Mouse (Mus musculus) T-helper 17 cell (primary cell): ENCODE measurements around the gene Reln.

Experiments
- in situ Hi-C, 2 experiments: fragments of 300-600 bp; cut with MboI, MseI; formaldehyde crosslinking; loops; 1 replicate in 1 of 2; 2 replicates in 1 of 2; pipeline ENCODE4 v1.15.1; 2025; ENCODE audit warnings: high pct_unique_total_duplicates in 2 of 2

The Reln gene

DNA sequence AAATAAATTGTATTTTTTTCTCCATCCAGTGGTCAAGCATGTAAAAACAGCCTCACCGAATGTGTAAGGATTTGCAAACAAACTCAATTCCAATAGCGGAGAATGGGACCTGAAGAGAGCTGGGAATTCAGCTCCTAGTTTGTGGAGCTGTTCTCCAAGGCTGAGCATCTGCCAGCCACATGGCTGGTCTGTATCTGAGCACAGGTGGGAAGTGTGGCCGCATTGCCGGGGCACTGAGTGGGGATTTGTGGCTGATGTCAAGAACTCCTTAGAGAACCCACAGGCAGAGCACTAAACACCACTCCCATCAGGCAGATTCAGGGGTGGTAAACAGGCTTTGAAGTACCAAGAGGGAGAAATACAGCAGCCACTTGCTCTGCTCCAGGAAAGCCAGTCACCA lies 102.9 kb downstream of the Reln start:
- in situ Hi-C loops: no loop called here

- in situ Hi-C loops: no loop called here
Observed at GRCm38 (mm10) chr5:22236801-22237200, 107.7 kb downstream of the Reln start.

GRCm38 (mm10) chr5:22224515-22224914 lies 120.0 kb downstream of the Reln start:
- in situ Hi-C loops: no loop called here

DNA sequence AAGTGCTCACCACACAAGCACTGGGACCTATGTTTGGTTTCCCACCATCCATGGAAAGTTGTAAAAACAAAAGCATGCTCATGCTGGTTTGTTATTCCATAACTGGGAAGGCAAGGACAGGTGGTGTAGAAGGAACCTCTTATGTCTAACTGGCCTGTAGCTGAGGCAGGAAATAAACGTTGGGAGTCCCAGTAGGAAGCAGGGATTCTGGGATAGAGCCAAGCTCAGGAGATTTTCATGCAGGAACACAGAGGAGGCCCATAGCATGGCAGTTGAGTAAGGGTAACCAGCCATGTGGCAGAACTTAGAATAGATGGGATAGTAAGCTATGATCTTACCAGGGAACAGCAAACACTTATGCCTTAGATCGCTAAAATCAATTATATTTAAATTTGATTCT lies 120.6 kb downstream of the Reln start:
- in situ Hi-C loops: no loop called here

GRCm38 (mm10) chr5:22208311-22209021 lies 136.0 kb downstream of the Reln start:
- in situ Hi-C loops: no loop called here

- in situ Hi-C loops: no loop called here
Observed at GRCm38 (mm10) chr5:22197926-22198325, 146.6 kb downstream of the Reln start.

DNA sequence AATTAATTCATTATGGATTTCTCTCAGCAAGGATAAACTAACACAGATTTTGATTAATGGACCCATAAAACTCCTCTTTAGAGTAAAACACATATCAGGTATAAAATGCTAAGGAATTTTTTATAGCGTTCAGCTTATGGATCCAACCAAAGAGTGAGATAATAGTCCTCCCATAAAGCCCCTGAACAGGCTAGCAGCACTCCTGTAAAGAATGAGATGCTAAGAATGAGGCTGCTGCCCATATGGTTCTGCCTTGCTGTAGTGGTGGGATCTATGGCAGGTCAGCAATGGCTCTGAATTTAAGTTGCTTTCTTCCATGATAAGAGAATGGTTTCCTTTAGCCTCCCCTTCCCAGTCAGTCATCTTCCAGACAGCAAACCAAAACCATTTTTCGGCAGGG lies 147.6 kb downstream of the Reln start:
- in situ Hi-C loops: no loop called here

DNA sequence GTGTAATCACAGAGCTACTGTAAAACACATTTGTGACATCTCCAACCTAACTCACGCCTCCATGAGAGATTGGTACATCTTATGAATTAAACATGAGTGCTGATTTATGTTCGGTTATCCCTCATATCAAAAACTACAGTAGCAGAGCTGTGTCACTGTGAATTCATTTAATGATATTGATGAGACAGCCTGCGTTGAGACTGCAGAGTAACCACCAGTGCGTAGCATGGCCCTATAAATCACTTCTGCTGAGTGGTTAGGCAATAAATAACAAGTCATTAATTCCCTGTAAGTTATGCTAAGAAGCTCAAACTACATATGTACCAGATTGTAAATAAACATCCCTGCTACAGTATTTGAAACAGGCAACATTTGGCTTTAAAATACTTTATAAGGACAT lies 148.0 kb downstream of the Reln start:
- in situ Hi-C loops: no loop called here

DNA sequence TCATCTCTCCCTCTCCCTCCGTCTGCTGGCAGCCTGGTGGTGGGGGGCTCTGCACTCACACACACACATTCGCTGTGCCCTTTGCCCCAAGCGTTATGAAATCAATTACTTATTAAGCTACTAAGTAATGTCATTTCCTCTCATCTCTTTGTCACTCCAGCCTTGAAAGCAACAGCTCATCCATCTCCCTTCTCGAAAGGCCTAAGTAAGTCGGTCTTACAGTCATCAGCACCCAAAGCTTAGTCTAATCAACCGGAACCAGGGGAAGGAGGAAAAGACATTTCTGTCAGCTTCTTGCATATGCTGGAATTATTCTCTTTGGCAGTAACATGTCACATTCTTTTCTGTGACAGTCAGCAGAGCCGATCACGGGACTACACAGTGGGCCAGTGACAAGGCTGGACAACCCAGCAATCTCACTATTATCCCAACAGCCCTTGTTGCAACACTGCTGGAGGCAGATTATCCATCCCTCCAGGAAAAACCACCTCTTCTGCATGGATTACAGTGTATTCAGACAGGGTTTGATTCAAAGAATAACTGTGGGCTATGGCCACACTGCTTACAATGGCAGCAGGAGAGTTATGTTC lies 149.1 kb downstream of the Reln start:
- in situ Hi-C loops: no loop called here

GRCm38 (mm10) chr5:22191784-22192183 lies 152.7 kb downstream of the Reln start:
- in situ Hi-C loops: no loop called here

GRCm38 (mm10) chr5:22190333-22190732 lies 154.2 kb downstream of the Reln start:
- in situ Hi-C loops: no loop called here

- in situ Hi-C loops: no loop called here
Observed at GRCm38 (mm10) chr5:22187599-22187998, 156.9 kb downstream of the Reln start.

GRCm38 (mm10) chr5:22176480-22176879 lies 168.0 kb downstream of the Reln start:
- in situ Hi-C loops: no loop called here

GRCm38 (mm10) chr5:22171336-22171735 lies 173.2 kb downstream of the Reln start:
- in situ Hi-C loops: no loop called here

DNA sequence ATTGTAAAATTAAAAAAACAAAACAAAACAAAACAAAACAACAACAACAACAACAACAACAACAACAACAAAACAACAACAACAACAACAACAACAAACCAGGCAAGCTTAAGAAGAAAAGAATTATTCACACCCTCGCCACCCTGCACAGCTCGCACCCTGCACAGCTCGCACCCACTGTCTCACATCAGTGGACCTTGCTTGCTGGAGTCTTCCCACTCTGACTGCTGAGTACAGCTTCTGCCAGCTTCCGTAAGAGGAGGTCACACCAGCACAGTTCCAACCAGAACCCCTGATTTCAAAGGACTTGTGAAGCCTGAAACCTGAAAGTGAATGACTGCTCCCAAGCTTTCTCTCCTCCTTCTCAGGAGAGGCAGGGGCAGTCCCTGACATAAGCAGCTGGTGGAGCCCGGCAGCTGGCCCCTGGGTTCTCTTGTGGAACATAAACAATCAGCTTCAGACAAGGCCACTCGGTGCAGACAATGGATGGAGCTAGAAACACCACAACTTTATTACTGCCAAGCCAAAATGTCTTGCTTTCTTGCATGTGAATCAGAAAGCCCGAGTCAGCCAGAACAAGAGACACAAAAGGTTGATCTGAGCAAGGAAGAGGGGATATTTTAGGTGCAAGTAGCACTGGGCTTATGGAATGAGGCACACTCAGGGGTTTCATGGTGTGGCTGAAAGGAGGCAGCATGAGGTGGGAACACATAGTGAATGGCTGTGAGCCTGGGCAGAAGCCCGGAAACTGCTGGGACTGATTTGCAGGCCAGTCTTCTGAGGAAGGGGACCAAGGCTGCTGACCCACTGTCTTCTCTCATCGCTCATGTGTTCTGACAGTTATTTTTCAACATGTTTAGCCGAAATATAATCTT lies 180.2 kb downstream of the Reln start:
- in situ Hi-C loops: no loop called here

DNA sequence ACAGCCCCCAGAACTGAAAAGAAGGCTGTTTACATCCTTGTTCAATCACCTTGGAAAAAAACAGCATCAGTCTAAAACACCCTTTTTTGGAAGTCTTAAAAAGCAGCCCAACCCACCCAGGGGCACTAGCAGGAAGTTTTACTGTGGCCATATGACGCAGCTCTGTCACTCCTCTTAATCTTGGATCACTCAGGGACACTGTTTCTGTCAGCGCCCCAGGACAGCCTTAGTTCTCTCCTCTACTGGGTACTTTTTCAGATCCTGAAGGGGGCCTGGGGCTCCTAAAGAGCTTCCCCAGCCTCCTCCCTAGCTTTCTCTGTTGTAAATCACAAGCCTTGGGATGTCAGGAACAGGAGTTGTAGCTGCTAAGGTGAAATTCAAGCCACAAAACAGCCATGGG lies 183.6 kb downstream of the Reln start:
- in situ Hi-C loops: no loop called here

DNA sequence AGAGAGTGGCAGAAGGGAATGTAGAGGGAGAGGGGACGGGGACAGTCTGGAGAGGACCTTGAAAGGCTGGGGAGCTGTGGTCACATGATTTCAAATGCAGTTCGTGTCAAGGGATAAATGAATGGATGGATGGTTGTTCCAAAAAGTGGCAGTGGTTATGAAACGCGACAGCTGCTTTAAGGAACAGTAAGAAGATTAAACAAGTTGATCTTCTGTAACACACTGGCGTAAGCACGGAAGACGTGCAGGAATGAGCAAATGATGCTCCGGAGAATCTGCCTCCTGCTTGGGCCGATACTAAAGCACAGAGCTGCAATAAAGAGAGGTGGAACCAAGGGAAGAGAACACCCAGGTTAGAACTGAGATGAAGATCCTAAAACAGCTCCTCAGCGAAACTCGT lies 185.7 kb downstream of the Reln start:
- in situ Hi-C loops: no loop called here

- in situ Hi-C loops: no loop called here
Observed at GRCm38 (mm10) chr5:22153601-22154000, 190.9 kb downstream of the Reln start.

GRCm38 (mm10) chr5:22141821-22142220 lies 202.7 kb downstream of the Reln start:
- in situ Hi-C loops: no loop called here

- in situ Hi-C loops: no loop called here
Observed at GRCm38 (mm10) chr5:22139015-22139414, 205.5 kb downstream of the Reln start.

GRCm38 (mm10) chr5:22134402-22134801 lies 210.1 kb downstream of the Reln start:
- in situ Hi-C loops: no loop called here

DNA sequence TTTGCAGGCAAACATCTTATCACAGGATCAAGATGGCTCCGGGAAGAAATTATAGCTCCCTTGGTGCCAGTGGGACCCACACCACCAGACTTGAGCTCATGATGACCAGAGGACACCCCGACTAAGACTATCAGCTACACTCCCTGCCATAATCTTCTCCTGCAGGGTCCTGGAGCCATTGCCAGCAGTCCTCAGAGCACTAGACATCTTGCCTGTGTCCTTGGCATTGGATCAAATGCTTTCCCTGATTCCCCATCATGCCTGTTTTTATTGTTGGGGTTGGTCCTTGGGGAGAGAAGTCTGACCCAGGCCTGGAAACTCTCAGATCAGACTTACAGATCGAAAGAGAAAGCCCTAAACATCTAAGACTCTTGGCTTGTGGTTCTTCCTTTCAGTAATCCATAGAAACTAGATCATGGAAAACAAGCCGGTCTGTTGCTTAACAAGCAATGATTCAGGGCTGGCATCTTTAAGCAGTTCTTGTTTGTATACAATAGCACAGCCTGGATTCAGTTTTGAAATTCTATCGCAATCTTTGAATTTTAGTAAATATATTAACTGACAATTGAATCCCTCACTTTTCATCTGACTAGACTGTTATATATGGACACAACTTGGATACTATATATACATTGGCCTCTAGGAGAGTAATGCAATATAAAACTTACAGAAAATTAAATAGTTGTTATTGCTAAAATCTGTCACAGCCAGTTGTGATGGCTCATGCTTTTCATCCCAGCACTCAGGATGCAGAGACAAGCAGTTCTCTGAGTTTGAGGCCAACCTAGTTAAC lies 212.6 kb downstream of the Reln start:
- in situ Hi-C loops: no loop called here
